17 mouse cellular contexts compared by ENCODE assay signal in the genomic region with DNA sequence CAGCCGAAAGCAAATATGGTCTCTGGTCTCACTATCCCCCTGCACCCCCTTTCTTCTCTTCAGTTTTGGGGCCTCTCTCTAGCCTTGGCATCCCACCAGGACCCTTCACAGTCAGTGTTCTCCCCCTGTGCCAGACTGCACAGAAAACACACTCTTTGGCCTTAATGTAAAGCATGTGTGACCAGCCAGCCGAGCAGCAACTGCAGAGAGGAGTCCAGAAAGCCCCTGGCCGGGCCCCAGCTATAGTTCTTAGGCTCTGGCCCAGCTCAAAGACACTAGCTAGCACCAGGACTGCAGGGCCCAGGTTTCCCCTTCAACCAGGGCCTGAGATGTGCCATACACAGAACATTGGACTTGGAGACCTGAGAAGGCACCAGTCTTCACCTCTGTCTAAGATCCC.
"Had no signal": no experiment of that assay in that cellular context is flagged by ENCODE, and none has a peak within 500 bp of the region (broad histone marks: within the 10 kb centered on the region; RNA-seq: fewer than 3 reads in every experiment).

No protein-coding gene starts in this region.

- H3K27ac ChIP-seq: kidney, postnatal 0 days; limb, embryonic 13.5 days; liver, embryonic 13.5 days; lung, embryonic 15.5 days; macrophage; midbrain, embryonic 12.5 days had no signal

- H3K4me2 ChIP-seq: limb, embryonic 13.5 days; liver, embryonic 13.5 days; lung, embryonic 15.5 days; midbrain, embryonic 12.5 days had no signal

- H3K27me3 ChIP-seq: limb, embryonic 13.5 days; liver, embryonic 13.5 days; lung, embryonic 15.5 days; megakaryocyte, embryonic 14.5 days; midbrain, embryonic 12.5 days had no signal

- H3K9me3 ChIP-seq: limb, embryonic 13.5 days; lung, embryonic 15.5 days; megakaryocyte, embryonic 14.5 days; midbrain, embryonic 12.5 days had no signal

- DNase-seq: kidney, adult 9 months; kidney, postnatal 36 days; layer of hippocampus, adult 9-11 months; layer of hippocampus, postnatal 36 days; liver, embryonic 13.5 days; liver, postnatal 0 days; lung, postnatal 14 days; right cerebral cortex, postnatal 4 days; spleen, adult 18-20 months; thymus, adult 2 months; thymus, postnatal 25 days had no signal

- H3K36me3 ChIP-seq: limb, embryonic 13.5 days; liver, embryonic 13.5 days; lung, embryonic 15.5 days; midbrain, embryonic 12.5 days had no signal

- H3K4me1 ChIP-seq: liver, embryonic 13.5 days; lung, embryonic 15.5 days; midbrain, embryonic 12.5 days had no signal

- H3K4me3 ChIP-seq: limb, embryonic 13.5 days; liver, embryonic 13.5 days; lung, embryonic 15.5 days; megakaryocyte, embryonic 14.5 days; midbrain, embryonic 12.5 days had no signal

- H3K9ac ChIP-seq: limb, embryonic 13.5 days; liver, embryonic 13.5 days; liver, postnatal 0 days; lung, embryonic 15.5 days; midbrain, embryonic 12.5 days had no signal

- ATAC-seq: liver, postnatal 0 days had no signal
